Mouse (Mus musculus): Measurements from ENCODE around the gene Cyp4f16.
A peak's percentile ranks its signal among the peaks of the same experiment; 100 is the strongest.

GRCm38 (mm10) chr17:32528408-32529337, 7.7 kb upstream of the Cyp4f16 start:
- TF ChIP-seq CTCF (IDR thresholded peaks at IDR 0.05; ENCODE audit: borderline replicate concordance, control insufficient read depth, extremely low read depth, insufficient read depth, low read length, poor library complexity) (peak; percentile 78; the same call in 1 of the 2 replicates), POLR2A (IDR thresholded peaks at IDR 0.05; ENCODE audit: control insufficient read depth, extremely low read depth, insufficient read depth, low read length, poor library complexity) (peak; percentile 47; the same call in 1 of the 2 replicates)
